Mouse (Mus musculus): ENCODE measurements at regions not wholly inside any gene's neighbourhood (a gene's known extent, or its start where the extent isn't known, plus 50 kb on each side); places are given as distances from the start of the nearest gene placed in this dataset.

DNA sequence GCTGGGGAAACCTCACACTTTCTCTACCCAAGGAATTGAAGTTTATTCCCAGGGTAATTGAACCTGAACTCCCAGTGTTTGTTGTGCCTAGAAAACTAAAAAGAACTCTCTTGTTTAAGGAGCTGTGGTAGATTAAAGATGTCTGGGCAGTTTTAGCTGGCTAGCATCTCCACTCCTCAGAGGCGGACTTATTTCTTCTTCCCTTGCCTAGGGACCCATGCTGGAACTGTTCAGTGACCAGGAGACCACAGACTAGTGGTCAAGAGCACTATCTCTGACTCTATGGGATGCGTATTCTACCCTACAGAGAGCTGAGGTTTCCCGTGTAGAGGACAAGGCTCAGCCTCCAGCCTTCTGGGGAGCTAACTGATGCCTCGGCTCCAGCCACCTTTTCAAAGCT, 274.3 kb downstream of the Zfp704 start:
- no peak for TF ChIP-seq POLR2A (IDR thresholded peaks at IDR 0.05; ENCODE audit: low read depth, low read length)
- no peak for TF ChIP-seq CTCF (IDR thresholded peaks at IDR 0.05; ENCODE audit: borderline replicate concordance, insufficient read depth, low read length)
